Mouse (Mus musculus) cerebellum, adult 9-11 months (tissue): ENCODE measurements at regions not wholly inside any gene's neighbourhood (a gene's known extent, or its start where the extent isn't known, plus 50 kb on each side); places are given as distances from the start of the nearest gene placed in this dataset.

Experiments
- DNase-seq: peaks from one replicate; pipeline ENCODE4 v3.0.0; 2022

GRCm38 (mm10) chr2:161339327-161340001 lies 230.6 kb upstream of the Chd6 start:
- no peak for DNase-seq

DNA sequence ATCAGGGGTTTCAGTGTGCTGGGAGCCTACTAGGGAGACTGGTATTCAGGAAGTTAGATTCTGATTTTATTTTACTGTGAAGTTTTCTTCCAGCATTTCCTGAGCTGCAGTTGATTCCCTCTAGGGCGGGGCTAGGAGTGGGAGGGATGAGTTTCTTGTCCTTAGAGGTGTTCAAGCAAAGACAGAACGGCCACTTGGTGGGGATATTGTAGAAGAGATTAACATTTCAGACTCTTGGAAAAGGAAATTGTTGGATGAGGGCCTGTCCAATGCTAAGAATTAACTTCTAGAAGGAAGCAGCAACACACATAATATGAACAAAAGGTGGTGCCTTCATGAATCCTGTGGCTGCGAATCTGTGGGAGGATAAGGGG lies 230.1 kb upstream of the Chd6 start:
- DNase-seq: no peak

DNA sequence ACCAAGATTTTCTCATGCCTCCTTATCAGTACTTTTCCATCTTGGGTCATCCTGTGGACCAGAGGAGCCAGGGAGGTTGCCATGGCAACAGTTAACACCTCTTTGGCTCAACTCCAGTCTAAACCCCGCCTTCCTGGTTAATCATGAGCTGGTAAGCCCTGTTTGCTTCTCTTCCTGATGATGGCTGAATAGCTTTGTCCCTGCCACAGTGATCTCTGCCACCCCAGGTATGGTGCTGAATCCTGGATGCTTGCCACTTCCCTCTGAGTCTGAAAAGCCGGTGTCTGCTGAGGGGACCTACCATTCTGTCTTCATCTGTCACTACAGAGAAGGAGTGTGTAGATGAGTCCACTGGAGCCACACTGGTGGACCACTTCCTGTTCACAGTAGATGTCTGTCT lies 223.8 kb upstream of the Chd6 start:
- DNase-seq: no peak

DNA sequence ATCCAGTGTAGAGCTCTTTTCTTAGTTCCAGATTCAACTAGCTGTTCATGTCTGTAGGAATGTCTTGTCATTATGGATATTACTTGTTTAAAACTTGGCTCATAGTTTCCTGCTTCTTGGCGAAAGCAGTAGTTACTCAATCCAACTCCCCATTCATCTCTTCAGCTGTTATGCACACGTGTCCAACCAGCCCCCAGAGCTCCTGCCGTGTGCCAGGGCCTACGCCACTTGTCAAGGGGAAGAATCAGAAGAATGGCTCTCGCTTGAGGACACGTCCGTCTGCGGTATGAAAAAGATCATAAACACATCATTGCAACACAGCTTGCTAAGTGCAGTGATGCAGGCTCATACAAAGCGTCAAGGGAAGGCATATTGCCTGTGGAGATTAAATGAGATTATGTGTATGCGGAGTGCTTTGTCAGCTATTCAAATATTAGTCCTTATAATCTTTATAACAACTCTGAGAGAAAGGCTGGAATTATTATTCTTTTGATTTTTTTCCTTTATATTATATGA lies 223.0 kb upstream of the Chd6 start:
- DNase-seq: no peak

DNA sequence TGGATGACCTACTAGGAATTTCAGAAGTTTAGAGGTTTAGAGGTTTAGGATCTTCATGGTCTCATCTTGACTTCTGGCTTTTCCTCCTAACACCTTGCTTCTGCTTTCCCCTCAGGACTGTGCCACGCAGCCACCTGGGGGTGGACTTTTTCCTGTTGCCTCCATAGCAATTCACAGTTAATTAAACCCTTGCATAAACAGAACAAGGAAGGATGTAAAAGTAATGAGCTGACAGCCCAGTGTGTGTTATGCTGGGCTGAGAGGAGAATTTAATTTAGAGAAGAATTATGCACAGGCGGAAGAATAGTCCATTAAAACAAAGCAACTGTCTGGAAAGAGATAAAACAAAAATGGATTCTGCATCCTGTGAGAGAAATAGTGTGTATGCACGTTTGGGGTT lies 193.9 kb upstream of the Chd6 start:
- DNase-seq: no peak

GRCm38 (mm10) chr2:161268861-161269413 lies 160.1 kb upstream of the Chd6 start:
- DNase-seq: no peak

GRCm38 (mm10) chr2:161266476-161266875 lies 157.6 kb upstream of the Chd6 start:
- DNase-seq: no peak

GRCm38 (mm10) chr2:161265211-161265610 lies 156.3 kb upstream of the Chd6 start:
- no peak for DNase-seq

DNA sequence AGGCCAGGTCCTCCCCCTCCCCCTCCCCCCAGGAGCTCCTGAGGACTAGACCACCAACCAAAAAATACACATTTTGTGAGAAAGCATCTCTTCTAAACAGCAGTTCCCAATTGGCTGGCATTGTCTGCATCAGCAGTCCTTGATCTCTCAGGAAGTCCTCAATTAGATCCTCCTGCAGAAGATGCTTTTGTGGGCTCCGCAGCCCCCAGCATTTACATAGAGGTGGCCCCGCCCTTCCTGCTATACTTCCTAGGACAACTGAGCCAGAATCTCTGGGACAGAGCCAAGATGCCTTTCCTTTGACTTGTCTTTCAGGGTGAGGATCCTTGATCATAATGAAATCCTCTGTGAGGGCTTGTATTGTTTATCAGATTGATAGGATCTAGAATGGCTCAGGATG lies 143.9 kb upstream of the Chd6 start:
- no peak for DNase-seq

- no peak for DNase-seq
Observed at GRCm38 (mm10) chr2:161241665-161242064, 132.8 kb upstream of the Chd6 start.

DNA sequence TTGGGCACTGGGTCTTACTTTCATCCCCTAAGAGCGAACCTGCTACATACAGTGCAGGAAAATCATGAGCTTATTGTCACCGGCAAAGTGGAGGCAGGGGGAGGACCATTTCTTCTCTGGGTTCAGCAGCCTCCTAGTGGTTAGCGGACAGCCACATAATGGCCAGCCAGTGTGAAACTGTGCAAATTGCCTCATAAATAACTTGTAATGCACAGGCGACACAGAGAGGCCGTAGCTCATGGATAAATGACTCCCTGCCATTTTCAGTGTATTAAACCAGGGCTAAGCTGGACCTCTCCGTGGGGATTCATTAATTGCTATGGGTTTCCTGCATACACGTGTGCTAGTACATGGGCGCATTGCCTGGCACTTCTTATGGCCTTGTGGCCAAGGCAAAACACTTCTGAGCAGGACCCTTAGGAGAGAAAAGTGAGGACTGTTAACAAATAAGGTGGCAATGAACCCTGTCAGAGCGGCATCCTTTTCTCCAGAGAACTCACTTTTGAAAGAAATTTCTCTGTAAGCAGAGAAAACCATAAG lies 128.5 kb upstream of the Chd6 start:
- DNase-seq: no peak

DNA sequence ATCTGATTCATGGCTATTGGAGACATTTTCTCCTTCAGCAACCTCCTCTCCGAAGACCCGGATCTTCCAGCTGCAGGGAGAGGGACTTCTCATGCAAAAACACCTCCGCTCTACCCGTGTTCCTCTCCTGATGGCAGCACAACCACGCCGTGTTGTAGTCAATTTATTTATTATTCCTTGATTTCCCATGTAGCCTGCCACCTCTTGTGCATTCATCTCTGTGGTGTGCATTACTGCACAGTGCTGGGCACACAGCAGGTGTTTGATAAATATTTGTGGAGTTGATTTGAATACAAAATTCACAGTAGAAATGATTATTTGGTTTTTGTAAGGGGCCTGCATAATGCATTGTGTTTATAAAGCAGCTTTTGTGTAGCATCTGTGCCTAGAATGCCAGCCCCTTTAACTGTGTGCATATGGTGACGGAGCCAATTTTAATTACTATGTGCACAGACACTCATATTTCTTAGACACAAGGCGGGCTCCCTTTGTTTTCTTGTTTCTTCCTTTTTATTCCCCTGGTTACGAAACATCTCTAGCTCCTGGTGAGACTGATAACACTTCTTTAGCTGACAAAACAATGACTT lies 124.4 kb upstream of the Chd6 start:
- DNase-seq: no peak

DNA sequence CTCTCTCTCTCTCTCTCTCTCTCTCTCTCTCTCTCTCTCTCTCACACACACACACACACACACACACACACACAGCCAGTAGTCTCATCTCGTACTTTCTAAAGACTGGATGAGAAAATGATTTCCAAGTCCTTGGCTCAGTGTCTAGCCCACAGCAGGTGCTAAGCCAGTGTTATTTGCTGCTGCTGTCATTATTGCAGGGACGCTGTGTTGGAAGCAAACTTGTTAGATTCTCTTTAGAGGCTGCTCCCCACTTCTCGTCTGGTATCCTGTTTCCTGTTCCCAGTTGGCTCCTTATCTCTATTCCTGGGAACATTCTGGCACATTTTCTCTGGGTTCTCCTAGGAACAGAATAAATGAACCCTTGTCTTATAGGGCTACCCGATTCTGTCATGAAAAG lies 122.5 kb upstream of the Chd6 start:
- DNase-seq: no peak

DNA sequence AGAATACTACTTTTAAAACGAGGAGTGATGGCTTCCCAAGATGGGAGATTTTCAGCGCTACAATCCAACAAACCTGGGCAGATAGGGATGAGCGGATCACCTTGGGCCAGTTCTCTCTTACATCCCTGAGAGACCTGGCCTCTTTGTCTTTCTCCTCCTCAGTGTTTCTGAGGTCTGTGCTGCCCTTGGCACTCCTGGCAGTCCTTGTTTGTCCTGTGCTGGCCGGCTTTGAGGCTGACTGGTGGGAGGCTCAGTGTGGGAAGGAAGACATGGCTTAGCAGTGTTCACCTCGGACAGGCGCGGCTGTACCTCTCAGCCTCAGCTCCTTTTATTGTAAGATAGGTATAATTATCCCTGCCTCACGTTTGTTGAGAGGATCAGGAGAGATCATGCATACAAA lies 106.9 kb upstream of the Chd6 start:
- no peak for DNase-seq

- peak; percentile 60 for DNase-seq
Observed at GRCm38 (mm10) chr2:161214681-161215458, 106.0 kb upstream of the Chd6 start.

- DNase-seq: no peak
Observed at GRCm38 (mm10) chr2:161212322-161212882, 103.5 kb upstream of the Chd6 start.

DNA sequence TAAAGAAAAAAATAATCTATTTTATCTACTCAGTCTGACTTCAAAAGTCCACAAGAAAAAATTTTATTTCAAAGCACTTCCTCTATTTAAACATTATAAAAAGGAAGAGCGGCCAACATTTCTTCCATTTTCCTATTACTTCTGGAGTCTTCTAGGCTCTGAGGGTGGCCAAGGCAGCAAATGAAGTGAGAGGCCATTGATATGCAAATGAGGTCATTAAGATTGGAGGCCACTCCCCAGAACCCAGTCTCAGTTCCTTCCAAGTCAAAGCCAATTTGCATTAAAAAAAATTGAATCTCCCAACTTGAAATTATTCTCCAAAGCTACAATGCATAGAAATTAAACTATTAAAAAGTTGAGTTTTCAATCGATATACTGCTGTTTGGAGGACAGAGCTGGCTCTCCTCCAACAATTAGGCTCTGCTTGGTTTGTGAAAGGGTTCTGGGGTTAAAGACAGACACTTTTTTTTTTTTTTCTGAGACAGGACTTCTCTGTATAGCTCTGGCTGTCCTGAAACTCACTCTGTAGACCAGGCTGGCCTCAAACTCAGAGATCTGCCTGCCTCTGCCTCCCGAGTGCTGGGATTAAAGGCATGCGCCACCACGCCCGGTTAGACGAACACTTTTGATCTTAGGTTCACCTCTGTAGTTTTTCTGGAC lies 88.0 kb upstream of the Chd6 start:
- no peak for DNase-seq

DNA sequence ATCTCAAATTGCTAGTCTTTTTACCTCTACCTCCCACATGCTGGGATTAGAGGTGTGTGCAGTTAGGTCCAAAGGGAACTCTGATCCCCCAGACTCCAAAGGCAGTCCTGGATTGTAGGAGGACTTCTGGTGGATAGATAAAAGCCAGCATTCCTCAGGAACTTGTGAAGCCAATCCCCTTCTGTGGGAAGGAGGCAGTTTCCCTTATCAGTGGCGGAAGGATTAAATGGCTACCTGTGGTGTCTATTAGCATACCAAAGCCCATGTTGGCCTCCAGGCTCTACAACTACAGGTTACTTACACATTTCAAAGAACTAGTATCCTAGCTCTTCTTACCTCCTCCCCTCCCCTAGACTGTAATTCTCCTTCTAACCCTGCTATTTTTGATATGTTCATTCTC lies 78.6 kb upstream of the Chd6 start:
- no peak for DNase-seq

DNA sequence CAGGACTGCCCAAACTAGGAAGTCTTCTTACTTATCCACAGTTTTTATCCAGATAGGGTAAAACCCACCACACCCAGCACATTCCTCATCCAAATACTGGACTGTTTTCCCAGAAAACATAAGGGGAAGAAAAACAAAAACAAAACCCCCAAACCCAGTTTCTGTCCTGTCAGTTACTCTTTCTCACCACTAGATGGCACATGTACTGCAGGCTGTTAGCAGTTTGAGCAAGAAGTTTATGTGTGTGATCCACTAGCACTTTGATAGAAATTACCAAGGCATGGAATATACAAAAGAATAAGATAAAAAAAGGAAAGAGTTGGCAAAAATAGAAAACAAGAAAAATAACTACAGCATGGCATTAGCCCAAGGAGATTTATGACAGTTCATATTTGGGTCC lies 76.2 kb upstream of the Chd6 start:
- no peak for DNase-seq

GRCm38 (mm10) chr2:161177355-161178021 lies 68.6 kb upstream of the Chd6 start:
- peak; percentile 75 for DNase-seq

GRCm38 (mm10) chr2:161166681-161167080 lies 57.8 kb upstream of the Chd6 start:
- no peak for DNase-seq

DNA sequence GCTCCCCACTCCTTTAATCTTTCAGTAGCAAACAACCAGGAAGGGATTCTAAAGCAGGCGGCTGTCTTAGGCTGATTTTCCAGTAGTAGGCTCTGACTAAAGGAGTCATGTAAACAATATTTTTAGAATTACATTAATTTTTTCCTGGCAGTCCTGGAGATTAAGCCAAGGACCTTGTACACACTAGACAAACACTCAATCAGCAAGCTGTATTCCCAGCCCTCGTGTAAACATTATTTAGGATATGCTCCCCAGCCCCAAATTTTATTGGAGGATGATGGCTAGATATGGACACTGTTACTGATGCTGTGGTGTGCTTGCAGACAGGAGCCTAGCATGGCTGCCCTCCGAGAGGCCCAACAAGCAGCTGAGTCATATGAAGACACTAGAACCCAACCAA lies 56.6 kb upstream of the Chd6 start:
- no peak for DNase-seq
